Mouse (Mus musculus): ENCODE data around the gene Ndufb5. TPM values are rescaled to one million over a fixed set of nuclear protein-coding genes. Genes with fewer than 3 reads are reported as not detected.
A peak's percentile ranks its signal among the peaks of the same experiment; 100 is the strongest.
"Not testable (repeated sequence)": the region's sequence is repeated elsewhere in the genome, so short reads cannot be mapped to it uniquely, and the experiment has no call there.

Gene Ndufb5
- 100 to 1,000 TPM; 277 to 281 TPM for polyA plus RNA-seq (2017; shearing (Covaris generic))

DNA sequence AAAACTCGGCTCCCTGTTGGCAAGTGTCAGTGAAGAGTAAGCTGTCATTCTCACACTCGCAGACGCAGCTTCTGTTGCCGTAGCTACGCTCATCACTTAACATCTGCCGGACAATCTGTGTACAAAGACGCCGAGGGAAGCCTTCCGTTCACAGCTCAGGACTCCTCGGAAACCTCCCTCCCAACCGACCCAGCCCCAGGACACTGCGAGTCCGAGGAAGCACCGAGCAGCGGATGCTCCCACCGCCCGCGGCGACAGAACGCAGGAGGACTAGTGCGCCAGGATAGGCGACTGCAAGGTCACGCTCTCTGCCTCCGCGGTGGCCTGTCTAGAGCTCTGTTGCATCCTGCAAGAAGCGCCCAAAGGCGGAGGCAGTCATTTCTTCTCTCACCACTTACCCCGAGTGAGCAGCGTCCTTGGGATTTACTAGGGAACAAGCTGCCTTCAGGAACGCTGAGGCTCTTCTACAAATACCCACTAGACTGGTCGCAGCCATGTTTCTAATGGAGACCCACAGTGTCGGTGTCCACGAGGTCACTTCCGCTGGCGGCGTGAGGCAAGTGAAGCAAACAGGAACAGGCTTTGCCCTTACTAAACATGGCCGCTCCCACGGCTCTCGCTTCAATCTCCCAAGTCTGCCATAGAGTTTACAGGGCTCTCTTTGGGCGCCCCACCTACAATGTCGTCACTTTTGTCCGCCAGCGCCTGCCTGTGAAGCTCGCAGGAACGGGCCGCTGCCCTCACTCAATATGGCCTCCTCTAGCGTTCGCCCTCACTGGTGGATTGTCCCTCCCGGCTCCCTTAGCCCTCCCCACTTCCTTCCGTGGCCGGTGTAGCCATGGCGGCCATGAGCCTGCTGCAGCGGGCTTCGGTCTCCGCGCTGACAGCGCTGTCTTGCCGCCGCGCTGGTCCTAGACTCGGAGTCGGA lies at the start of gene Ndufb5:
Gene Ndufb5 (plus strand): TSS at position 747 of the 928 bp plus-strand sequence.
- ATAC-seq, result peak; percentile 93

DNA sequence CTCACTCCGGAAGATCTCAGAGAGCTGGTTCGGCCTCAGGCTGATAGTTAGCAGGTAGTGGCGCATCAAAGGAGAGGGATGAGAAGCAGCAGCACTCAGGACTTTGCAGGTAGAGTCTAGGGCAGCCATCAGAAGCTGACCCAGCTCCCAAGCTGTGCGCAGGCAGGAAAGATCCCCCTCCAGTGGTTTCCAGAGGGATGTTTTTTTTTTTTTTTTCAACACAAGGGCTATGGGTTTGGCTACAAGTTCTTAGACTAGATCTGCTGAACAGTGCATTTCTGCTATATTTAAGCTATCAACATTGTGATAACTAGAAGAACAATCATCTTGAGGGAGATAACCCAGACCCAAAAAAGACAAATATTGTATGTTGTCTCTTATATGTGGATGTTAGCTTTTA lies 49.6 kb upstream of the Ndufb5 start:
- no peak for ATAC-seq

DNA sequence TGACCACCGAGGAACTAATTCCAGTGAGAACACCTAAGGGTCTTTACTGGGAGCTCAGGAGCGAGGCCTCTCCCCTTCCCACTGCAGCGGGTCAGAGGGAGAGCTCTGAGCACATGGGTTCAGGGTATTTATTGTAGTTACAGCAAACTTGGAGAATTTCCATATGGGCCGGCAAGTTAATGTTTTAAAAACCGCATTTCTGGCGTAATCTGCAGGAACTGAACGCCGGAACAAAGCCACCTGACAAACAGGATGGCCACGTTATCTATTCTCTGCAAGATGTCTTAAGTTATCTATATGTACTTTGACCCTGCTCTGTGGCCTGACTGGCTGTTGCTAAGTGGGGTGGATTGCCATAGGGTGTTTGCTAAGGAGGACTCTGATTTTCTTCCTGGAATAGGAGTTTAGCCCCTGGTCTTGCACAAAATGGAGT lies 47.2 kb upstream of the Ndufb5 start:
- ATAC-seq, result no peak

DNA sequence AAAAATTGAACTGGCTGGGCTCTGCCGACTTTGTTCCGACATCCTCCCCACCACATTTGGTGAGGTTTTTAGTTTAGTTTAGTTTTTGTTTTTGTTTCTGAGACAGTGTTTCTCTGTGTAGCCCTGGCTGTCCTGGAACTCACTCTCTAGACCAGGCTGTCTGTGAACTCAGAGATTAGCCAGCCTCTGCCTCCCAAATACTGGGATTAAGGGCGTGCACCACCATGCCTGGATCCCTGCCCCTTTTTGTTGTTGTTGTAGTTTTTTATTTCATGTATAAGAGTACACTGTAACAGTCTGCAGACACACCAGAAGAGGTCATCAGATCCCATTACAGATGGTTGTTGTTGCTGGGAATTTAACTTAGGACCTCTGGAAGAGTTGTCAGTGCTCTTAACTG lies 46.8 kb upstream of the Ndufb5 start:
- no peak for ATAC-seq

DNA sequence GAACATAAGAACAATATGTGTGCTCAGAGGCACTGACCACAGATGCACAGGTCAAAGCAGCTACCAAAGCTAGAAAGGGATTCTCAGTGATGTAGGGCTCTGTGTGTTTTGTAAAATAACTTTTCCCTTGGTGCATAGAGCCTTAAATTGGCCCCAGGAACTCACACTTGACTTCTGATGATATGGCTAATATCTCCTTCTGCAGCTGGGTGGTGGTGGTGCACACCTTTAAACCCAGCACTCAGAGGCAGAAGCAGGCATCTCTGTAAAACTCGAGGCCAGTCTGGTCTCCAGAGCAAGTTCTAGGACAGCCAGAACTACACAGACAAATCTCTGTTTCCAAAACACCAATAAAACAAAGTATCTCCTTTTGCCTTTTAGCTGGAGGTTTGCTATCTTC lies 45.9 kb upstream of the Ndufb5 start:
- ATAC-seq, result no peak

DNA sequence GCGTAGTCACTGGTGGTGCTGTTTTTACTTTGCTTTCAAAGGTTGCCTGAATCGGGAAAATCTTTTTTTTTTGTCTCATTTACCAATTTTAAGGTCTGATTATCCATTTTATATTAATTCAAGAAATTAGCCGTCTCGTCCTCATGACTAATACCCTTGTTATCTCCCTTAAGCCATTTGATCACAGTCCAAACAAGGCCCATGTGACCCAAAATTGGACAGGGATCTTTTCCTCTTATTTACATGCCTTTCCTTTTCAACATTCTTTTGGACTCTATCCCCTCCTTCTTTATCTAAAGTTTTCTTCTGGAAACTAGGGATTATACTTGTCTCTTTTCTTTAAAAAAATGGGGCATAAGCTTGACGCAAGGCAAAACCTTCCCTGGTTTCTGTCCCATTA lies 44.9 kb upstream of the Ndufb5 start:
- no peak for ATAC-seq

DNA sequence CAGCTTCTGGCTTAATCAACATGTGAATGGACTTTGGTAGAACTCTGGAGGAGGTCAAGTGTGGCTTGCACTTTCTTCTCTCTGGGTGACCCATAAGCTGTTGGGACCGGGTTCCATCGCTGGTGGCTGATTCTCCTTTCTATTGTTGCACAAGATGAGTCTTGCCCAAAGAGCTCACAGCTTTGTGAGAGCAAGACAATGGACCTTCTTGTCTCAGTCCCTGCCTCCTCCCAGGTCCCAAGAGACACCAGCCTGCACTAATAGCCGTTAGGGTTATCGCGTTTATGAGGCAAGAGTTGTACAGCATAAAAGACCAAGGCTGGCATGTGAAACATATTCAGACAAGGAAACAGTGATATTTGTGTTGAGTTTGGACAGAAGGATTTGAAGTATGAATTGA lies 42.6 kb upstream of the Ndufb5 start:
- no peak for ATAC-seq

DNA sequence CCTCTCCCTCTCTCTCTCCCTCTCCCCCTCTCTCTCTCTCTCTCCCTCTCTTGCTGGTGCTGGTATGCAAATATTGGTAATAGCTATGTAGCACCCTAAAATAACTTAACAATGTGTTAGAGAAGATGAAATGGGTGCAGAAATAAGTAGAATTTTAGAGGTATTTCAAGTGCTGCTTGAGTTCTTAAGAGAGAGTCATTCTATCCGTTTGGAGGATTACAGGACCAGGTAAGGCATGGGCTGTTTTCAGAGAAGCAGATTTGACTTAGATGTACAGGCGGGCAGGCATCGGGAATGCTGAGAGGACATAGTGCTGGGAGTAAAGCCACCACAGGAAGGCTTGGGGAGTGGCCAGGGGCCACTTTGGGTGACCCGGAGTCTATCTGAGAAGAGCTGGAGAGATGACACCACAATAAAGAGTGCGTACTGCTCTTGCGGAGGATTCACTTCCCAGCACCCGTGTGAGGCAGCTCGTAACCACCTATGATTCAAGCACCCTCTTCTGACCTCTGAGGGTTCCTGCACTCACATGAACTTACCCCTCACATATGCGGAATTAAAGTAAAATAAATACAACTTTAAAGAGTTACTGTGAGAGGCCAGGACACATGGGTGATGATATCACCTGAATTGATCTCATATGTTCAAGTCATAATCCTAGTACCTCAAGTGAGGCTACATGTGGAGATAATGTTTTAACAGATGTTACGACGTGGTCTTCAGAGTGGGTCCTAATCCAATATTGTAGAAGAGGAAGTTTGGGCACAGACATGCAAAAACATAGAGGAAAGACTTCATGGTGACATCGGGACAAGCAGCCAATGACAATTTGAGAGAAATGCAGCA lies 41.8 kb upstream of the Ndufb5 start:
- ATAC-seq, result no peak

DNA sequence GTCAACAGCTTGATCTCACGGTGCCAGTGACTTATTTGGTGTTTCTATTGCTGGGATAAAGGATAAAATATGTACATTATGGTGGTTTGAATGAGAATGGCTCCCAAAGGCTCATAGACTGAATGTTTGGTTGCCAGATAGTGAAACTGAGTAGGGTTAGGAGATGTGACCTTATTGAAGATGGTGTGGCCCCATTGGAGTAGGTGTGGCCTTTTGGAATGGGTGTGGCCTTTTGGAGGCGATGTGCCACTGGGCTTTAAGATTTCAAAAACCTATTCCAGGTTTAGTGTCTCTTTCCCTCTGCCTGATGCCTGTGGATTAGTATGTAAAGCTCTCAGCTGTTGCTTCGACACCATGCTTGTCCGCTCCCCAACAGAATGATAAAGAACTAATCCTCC lies 41.2 kb upstream of the Ndufb5 start:
- no peak for ATAC-seq

DNA sequence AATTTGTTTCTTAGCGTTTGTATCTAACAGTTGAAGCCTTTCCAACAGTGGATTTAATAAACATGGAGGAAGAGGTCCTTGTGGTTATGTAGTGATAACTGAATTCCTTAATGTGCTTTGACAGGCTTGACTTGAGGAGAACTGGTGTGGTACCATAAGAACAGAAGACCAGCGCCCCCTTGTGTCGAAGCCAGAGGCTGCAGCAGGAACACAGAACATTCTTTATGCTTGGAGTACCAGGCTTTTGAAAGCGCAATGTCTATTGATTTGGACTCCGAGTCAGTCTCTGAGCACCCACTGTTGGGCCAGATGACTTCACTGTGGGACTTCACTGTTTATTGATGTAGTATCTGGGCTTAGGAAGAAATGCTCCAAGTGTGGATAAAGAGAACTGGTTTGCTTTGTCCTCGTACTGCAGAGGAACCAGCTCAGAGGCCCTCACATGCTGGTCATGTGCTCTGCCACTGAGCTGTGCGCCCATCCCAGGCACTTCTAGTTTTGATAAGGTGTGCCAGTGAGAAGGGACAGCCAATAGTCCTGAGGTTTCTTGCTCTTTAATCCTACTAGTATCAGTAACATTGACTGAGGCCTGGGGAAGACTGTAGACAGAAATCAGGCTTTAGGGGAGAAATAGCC lies 38.4 kb upstream of the Ndufb5 start:
- peak; percentile 77 for ATAC-seq

DNA sequence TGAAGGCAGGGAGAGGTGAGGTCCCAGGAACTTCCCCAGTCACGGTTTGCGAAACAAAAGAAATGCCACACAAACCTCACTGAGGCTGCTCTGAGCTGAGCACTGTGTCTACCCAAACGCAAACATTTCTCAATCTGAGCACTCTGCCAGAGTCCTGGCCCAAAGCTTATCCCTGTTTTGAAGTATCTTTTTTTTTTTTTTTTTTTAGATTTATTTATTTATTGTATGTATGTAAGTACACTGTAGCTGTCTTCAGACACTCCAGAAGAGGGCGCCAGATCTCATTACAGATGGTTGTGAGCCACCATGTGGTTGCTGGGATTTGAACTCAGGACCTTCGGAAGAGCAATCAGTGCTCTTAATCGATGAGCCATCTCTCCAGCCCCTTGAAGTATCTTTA lies 32.8 kb upstream of the Ndufb5 start:
- not testable (repeated sequence) for ATAC-seq

DNA sequence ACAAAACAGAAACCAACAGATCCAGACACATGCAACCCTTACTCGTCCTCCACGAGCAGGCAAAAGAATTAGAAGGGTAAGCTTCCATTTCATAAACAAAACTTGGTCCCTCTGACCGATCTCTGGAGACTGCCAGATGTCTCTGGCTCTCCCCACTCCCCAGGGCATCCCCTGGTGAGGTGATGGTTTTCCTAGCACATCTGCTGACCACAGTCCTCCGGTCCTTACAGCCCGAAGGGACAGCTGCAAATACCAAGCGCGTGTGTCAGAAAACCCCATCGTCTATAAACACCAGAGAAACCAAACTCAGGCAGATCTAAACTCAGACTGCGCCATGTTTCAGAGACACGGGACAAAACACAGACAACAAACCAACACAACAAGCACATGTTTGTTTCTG lies 32.2 kb upstream of the Ndufb5 start:
- not testable (repeated sequence) for ATAC-seq

DNA sequence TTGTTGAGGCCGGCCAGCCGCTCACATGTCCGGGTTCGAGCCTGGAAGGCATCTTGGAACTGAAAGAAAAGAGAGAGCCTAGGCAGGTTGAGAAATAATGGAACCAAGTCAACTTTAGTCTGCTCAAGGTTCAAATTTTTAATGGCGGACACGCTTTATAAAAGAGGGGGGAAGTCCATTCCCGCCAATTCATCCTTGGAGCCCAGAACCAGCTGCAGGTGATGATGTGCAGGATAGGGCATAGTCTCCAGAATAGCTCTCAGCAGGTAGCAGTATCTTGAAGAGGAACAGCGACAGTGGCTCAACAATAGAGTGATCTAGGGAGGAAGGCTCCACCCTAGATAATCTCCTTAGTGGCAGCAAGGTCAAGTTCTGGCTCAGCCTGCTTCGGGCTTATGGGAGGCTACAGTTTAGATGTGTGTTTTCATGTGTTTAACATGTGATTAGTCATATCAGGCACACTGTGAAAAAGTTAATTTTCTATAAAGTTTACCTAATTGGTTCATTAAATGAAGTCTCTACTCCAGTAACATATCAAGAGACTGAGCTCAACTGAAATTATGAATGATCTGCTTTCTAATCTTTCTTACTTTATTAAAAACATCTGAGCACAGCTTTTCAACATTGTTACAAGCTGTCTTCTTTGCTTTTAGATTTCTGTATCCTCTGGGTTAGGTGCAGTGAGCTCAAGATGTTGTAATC lies 31.0 kb upstream of the Ndufb5 start, which contains the start of gene Actl6a:
Gene Actl6a (plus strand): TSS at position 652 of the 702 bp plus-strand sequence.
- ATAC-seq, result not testable (repeated sequence)

DNA sequence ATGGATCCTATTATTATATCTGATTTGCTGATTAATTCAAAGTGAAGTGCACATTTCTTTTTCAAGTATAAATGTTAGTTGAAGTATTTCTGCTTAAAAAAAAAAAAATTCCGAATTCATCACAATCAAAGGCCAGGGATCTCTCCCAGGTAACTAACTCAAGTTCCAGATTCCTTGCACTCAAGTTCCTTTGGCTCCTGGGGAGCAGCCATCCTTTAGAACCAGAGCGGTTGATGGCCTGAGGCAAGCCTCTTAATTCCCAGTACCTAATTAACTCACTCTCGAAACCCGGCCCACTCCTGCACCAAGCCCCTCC lies 28.8 kb upstream of the Ndufb5 start:
- ATAC-seq, result no peak

DNA sequence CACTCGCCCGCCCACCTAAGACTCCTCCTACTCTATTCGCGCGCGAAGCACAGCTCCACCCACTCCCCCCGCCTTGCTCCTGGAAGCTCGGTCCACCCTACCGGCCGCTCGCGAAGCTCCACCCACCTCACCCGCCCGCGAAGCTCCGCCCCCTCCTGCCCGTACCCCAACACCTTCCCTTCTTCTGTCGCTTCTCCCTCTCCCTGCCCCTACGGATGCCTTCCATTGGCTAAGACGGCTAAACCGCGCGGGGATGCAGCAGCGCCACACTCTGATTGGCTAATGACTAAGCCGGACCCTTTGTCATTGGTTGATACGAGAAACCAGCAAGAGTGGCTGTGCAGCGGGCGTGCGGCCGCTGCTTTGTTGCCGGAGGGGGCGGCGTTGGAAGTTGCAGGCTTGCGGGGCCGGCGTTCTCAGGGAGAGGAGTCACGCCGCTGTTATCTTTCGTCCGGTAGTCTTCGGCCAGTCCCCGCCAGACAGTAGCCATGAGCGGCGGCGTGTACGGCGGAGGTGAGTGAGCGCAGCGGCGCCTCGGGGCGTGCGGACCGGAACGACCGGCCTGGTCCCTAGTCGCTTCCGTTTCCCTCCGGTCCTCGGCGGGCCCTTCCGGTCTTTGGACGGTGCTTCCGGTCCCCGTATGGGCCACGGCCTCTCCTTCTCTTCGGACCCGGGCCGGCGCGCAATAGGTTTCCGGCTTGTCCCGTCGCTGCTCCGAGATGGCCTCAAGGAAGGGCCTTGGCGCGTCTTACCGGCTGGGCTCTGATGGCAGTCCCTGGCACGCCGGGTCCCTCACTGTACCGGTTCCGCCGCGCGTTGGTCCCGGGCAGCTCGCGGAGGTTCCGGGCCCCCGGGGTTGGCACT lies 28.2 kb upstream of the Ndufb5 start:
- ATAC-seq, result peak; percentile 99

DNA sequence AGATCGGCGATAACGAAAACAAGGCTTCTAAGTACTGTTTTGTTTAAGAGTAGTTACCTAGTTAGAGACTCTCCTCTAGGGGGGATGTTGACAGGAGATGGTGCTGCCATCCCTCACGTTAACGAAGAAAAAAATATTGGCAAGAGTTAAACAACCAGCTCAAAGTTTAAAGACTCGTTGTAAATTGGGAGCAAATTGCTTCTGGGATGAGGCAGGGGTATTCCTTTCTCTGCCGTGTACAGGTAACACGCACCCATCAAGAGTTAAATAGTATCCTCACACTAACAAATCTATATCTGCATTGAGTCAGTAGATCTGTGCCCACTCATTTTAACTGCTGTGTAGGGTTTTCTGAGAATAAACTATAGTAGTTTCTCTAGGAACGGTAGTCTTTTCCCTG lies 27.4 kb upstream of the Ndufb5 start:
- ATAC-seq, result no peak

DNA sequence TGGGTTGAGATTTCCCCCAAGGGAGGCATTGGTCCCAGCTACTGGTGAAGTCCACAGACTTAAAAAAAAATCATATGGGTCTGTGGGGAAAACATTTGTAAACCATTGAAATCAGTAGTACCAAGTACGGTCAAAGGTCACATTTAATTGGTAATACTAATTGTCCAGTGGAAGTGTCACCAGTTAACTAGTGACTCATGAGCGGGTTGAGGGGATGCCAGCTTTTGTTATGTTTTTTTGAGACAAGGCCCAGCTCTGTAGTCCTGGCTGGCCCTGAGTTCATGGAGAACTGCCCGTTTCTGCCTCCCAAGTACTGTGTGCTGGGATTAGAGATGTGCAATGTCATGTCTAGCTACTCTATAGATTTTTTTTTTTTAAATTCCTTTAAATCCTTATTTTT lies 23.1 kb upstream of the Ndufb5 start:
- no peak for ATAC-seq

DNA sequence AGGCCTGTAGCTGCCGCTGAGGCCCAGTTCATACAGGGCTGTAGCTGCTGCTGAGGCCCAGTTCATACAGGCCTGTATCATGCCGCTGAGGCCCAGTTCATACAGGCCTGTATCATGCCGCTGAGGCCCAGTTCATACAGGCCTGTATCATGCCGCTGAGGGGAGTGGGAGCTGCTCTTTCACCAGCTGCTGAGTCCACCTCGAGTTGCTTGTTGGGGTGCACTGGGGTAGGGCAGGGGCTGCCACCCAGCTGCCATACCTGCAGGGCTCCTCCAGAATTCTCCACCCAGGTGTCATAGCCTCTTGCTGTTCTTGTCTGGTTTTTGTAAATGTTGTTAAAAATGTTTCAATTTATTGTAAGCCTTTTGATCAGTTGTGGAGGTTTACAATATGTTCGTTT lies 19.4 kb upstream of the Ndufb5 start:
- not testable (repeated sequence) for ATAC-seq

DNA sequence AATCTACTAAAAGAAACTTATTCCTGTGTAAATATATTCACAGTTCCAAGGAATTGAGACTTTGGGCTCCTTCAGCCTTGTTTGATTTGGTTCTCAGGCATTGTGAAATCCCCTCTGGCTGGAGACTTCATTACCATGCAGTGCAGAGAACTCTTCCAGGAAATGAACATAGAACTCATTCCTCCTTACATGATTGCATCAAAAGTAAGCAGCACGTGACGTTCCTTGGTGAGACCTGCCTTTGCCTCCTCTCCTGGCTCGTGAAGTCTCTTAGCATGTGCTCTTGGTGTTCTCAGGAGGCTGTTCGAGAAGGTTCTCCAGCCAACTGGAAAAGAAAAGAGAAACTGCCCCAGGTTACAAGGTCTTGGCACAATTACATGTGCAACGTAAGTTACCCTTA lies 18.5 kb upstream of the Ndufb5 start:
- no peak for ATAC-seq

DNA sequence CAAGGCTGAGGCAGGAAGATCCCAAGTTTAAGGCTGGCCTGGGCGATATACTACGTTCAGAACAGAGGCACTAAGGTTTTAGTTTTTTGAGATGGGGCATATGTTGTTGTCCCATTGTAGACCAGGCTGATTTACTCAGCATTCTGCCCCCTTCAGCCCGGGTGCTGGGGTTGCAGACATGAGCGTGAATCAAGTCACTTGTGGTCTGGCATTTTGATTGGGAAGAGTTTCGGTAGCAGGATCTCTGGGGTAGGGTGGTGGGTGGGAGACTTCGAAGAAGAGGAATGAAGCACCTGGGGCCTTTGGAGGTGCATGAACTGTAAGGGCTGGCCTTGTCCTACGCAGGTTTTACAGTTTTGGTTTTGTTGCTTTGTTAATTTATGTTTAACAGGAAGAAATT lies 12.6 kb upstream of the Ndufb5 start:
- ATAC-seq, result no peak

DNA sequence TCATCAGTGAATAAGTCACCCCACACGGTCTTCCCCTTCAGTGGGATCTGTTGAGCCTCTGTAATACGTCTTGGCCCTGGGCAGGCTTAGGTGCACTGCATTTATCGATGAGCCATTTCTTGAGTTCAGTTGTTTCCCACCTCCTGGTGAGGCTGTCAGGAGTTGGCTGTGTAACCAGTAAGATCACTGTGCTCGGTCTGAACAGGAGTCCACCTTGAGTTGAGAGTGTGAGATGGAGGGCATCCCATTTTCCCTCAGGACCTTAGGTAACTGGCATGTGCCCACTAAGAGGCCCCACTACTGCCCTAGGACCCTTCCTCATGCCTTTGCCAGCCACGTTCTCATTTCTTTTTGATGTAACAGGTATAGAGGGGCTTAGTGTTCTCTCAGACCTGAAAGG lies 10.8 kb upstream of the Ndufb5 start:
- ATAC-seq, result no peak

DNA sequence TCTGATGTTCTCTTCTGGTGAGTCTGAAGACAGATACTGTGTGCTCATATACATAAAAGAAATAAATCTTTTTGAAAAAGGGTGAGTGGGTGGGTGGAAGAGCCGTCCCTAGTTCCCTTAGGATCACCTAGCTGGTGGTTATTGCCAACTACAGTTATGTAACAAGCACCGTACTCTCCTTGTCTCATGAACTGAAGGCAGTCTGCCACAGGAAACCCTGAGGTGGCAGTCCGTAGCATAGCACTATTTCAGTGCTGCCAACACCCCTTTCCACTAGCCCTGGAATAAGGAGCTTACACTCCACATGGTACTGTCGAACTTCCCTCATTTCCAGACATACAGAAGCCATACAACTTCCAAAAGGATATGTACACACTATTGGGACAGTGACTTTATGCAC lies 8.9 kb upstream of the Ndufb5 start:
- no peak for ATAC-seq

Data from activated CD4-positive, CD25-positive, alpha-beta regulatory T cell, adult 4 months (primary cell).